Mouse (Mus musculus): ENCODE measurements around the gene Lrrc51. TPM values are rescaled to one million over a fixed set of nuclear protein-coding genes. Genes with fewer than 3 reads are reported as not detected.

The Lrrc51 gene
- polyA plus RNA-seq, 1 experiment from 2014 or later, result 4.2 TPM

DNA sequence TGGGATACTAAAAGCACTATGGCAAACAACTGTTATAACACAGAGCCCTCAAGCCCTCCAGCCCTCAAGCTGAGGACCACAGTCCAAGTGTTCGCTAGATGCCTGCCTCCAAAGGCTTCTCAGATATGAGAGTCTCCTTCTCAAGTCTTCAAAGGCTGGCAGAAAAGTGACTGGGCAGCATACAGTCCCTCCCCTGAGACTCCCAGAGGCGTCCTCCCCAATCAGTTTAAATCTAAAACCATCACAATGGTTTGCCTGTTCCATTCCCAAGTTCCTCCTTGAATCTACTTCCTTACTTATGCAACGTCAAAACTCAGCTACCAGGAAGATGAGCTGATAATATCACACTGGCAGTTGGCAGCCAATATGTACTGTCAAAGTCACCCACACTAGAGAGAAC, 70.3 kb downstream of the Lrrc51 start, which contains the start of gene Anapc15:
TSS of gene Anapc15 (plus strand) at position 301 of the 400 bp plus-strand sequence.
- H3K4me2 ChIP-seq, result no peak within 1 kb of the TSS
- no peaks in the 10 kb centered on the region for H3K27me3 ChIP-seq (replicated peaks)
- H3K4me1 ChIP-seq (replicated peaks), result peaks cover 14% of the 10 kb centered on the region
- no peak within 1 kb of the TSS for H3K4me3 ChIP-seq
- H3K9me3 ChIP-seq (replicated peaks), result no peaks in the 10 kb centered on the region
- H3K36me3 ChIP-seq, result no peaks in the 10 kb centered on the region
- no peak within 1 kb of the TSS for H3K27ac ChIP-seq (ENCODE audit: poor library complexity, severe bottlenecking)
- H3K9ac ChIP-seq, result no peak within 1 kb of the TSS
- 59% methylated on average over 3 of the region's 3 CpGs for WGBS
- no peak for ATAC-seq (ENCODE audit: insufficient number of reproducible peaks, low FRiP score)

Small RNAs within 50 kb of the gene (microRNA-seq; reads per million reads assigned to microRNA genes)
- gene Gm22655, result not detected

Other genes with a start within 250 kb of the Lrrc51 start
- gene Phox2a, start 115.6 kb downstream of the Lrrc51 start, polyA plus RNA-seq (2016; fragmentation: Nextera tagmentation; extraction: Ambion mirVana), result 0.10 TPM in 1 of 2 replicates, not detected in the other
- gene Inppl1, start 95.7 kb downstream of the Lrrc51 start, polyA plus RNA-seq (2016; fragmentation: Nextera tagmentation; extraction: Ambion mirVana), result 44.8 and 56.8 TPM in 2 replicates
- not detected in 2 replicates for gene Folr2, start 76.7 kb downstream of the Lrrc51 start, polyA plus RNA-seq (2016; fragmentation: Nextera tagmentation; extraction: Ambion mirVana)
- 58.0 and 61.0 TPM in 2 replicates for gene Anapc15, start 70.2 kb downstream of the Lrrc51 start, polyA plus RNA-seq (2016; fragmentation: Nextera tagmentation; extraction: Ambion mirVana)
- 4.1 TPM in 2 replicates for gene Folr1, start 63.1 kb downstream of the Lrrc51 start, polyA plus RNA-seq (2016; fragmentation: Nextera tagmentation; extraction: Ambion mirVana)
- gene Lamtor1, start 28.0 kb downstream of the Lrrc51 start, polyA plus RNA-seq (2016; fragmentation: Nextera tagmentation; extraction: Ambion mirVana), result 128 and 131 TPM in 2 replicates
- gene Tomt, start 27.5 kb downstream of the Lrrc51 start, polyA plus RNA-seq (2016; fragmentation: Nextera tagmentation; extraction: Ambion mirVana), result 0.42 and 0.45 TPM in 2 replicates
- 67.8 and 70.6 TPM in 2 replicates for gene Numa1, start 216 bp upstream of the Lrrc51 start, polyA plus RNA-seq (2016; fragmentation: Nextera tagmentation; extraction: Ambion mirVana)
- 1.8 TPM in 2 replicates for gene Il18bp, start 84.8 kb upstream of the Lrrc51 start, polyA plus RNA-seq (2016; fragmentation: Nextera tagmentation; extraction: Ambion mirVana)
- gene Rnf121, start 131.6 kb upstream of the Lrrc51 start, polyA plus RNA-seq (2016; fragmentation: Nextera tagmentation; extraction: Ambion mirVana), result 19.9 and 21.3 TPM in 2 replicates
- 26.5 and 27.5 TPM in 2 replicates for gene Xndc1, start 131.6 kb upstream of the Lrrc51 start, polyA plus RNA-seq (2016; fragmentation: Nextera tagmentation; extraction: Ambion mirVana)
- 0.90 and 1.5 TPM in 2 replicates for gene Xntrpc, start 131.8 kb upstream of the Lrrc51 start, polyA plus RNA-seq (2016; fragmentation: Nextera tagmentation; extraction: Ambion mirVana)
- gene Trpc2, start 149.2 kb upstream of the Lrrc51 start, polyA plus RNA-seq (2016; fragmentation: Nextera tagmentation; extraction: Ambion mirVana), result 0.15 and 0.58 TPM in 2 replicates
- 8.0 and 9.0 TPM in 2 replicates for gene Art1, start 167.8 kb upstream of the Lrrc51 start, polyA plus RNA-seq (2016; fragmentation: Nextera tagmentation; extraction: Ambion mirVana)
- 1.4 and 2.3 TPM in 2 replicates for gene Art5, start 175.6 kb upstream of the Lrrc51 start, polyA plus RNA-seq (2016; fragmentation: Nextera tagmentation; extraction: Ambion mirVana)
- gene Chrna10, start 182.9 kb upstream of the Lrrc51 start, polyA plus RNA-seq (2016; fragmentation: Nextera tagmentation; extraction: Ambion mirVana), result not detected in 2 replicates

Measured in heart, embryonic 12.5 days (tissue).